Mouse (Mus musculus) layer of hippocampus, adult 9-11 months (tissue): ENCODE results near the gene Col8a1.

Source experiments
- DNase-seq: peaks from one replicate; pipeline ENCODE4 v3.0.0; 2022

Col8a1 gene

DNA sequence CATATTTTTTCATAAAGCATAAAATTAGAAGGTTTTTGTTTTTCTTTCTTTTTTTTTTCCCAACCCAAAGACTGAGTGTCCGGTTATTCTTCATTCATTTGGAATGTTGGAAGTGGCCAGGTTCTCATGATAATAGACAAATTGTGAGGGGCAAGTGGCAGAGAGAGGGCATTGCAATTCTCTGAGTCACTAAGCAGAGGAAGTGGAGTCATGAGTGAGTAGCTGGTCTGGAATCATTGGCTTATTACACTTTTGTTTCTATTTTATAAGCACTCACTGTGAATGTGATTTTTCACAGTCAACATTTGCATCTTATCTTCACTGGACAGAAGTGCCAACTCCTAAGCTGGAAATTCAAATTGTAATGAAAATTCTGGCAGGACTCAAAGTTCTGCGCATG is 82.9 kb downstream of the Col8a1 start:
- DNase-seq = no peak

DNA sequence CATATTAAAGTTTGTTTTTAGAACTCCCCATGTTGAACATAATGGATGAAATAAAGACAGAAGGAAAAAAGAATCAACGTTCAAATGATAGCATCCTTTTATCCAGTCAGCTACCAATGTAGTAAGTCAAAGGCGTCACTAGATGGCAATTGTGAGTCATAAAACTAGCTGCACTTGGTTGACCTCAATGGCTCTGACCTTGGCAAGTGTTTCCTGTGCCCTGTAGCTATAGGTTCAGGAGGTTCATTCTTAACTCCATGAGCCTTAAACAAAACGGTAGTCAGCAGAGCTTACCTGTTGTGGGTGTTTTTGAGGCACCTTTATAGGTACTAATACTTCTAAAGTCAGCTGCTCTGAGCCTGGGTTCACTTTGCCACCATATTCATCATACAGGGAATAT is 85.2 kb downstream of the Col8a1 start:
- no peak for DNase-seq

DNA sequence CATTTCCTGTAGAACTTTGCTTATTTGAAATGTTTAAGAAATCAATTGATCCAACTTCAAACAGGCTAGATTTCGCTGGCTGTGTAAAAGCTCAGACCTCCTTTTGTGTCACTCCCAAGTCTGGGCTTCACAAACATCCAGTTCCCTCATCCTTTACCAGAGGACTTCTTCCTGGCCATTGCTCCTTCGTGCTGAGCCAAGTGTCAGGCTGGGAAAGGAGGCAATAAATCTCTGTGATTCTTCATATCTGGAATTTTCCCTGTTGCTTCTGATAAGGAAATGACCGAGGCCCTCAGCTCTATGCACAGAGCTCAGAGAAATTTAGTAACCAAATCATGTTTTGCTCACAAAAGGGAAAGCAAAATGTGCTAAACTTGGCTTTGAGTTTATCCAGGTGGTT is 91.9 kb downstream of the Col8a1 start:
- no peak for DNase-seq

DNA sequence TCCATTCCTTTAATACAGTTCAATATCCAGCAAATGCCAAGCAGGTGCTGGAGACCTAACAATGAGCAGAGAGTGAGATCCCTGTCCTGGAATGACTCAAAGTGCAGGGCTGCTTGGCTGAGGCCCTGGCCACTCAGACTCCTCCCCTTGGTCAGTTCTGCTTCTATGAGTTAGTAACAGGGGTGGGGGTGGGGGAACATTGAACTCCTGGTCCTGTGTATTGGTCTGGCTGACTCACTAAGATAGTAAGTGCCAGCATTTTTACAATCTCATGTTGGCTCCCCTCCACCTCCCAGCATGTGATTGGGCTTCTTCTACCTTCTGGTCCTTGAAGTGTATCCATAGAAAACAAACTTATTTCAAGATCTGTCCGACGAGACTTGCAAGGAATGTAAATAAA is 104.6 kb downstream of the Col8a1 start:
- DNase-seq = no peak

DNA sequence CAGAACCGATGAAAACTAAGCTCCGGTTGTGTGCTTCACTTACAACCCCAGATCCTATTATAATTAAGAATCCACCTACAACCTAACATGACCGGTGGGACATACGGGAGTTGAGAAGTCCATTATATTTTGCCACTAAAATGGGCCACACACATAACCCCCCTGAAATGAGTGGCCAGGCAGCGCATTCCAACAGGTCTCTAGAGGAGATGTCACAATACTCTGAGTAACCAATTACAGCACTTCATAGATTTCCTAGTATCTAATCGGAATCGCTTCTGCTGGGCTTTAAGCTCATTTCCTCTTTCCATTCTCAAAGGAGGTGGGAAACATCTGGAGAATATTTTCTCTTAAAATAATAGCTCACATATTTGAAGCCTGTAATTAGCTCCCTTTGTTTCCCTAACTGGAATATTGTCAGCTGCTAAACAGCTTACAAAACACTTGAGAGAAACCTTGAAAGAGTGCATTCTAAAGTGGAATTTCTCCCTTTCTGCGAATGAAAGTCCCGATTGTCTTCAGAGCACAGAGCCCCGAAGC is 113.1 kb downstream of the Col8a1 start:
- no peak for DNase-seq

DNA sequence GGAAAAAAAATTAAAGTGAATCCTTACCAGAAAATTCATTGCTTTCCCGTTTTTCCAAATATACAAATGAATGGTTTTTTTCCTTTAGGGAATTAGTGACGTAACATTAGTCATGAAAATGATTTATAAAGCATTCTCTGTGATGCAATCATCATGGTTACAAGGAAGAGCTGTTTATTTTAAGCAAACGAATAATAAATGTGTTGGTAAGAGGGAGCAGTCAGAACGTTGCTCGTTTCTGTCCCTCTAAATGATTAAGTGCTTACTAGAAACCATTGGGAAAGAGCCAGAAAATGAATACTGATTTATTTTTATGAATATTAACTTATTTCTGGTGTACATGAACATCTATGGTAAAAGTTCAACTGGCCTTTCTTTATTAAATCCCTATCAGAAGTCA is 119.8 kb downstream of the Col8a1 start:
- no peak for DNase-seq

DNA sequence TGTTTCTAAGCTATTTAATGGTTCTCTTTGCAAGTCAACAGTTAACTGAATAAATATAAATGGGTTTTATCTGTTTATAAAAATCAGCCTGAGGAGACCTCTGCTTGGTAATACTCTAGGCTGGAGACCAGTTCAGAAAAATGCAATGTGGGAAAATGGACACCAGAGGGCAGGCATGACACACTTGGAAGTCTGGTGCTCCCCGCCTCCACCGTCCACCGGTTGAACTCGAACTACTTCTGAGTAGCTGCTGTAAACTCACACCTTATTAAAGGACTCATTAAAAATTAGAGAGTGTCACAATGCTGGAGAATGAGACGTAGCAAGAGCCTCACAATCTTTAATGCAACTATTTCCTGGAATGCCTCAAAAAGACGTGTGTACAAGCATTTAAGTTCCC is 120.3 kb downstream of the Col8a1 start:
- DNase-seq = peak; percentile 31

DNA sequence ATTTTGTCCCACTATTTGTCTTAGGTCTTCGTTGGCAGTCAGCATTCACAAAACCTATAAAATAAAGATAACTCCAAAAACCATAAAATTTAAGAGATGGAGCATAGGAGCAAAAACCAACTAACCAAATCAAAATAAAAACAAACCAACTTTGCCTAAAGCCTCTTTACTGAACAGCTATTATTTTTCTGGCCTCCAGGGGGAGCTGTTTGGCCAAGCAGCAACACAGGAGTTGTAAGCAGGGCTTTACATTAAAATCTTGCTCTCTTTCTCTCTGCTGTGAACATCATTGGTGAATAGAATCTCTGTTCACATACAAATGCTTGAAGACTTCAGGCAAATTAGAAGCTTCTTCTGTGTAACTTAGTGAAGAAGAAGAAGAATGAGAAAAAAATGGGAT is 142.8 kb downstream of the Col8a1 start:
- DNase-seq = no peak

DNA sequence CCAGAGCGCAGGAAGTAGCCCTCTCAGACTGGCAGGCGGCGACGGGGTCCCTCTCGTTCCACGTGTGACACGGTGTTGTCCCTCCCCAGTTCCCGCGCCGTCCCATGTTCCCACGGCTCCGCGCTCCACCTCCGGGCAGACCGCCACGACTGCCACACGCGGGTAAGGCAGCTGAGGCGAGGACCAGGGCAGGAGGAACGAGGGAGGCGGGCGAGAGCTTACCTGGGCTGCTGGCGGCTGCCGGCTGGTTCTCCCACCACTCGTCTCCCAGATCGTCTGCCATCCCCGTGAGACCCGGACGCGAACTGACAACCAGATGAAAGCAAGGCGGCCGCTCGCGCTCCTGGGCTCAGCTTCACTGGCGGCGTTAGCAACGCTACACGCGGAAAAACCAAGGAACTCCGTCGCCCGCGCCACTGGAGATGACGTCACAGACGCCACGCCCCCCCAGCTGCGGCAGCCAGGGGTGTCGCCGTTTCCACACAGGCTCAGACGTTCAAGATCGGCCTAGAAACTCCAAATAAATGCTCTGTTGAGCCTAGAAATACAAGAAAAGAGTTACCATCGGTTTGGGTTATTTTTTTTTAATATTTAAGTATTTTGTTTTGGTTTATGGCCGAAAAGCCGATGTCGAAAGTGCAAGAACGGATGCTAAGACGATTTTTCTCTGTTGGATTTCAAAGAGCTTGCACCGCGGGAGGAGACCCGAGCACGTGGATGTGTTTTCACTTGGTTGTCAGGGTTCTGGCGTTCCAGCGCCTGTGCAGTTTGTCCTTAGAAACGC is 147.9 kb downstream of the Col8a1 start, which contains the start of gene Cmss1:
TSS of gene Cmss1 (minus strand) at position 421 of the 784 bp plus-strand sequence.
- DNase-seq = peak; percentile 65

DNA sequence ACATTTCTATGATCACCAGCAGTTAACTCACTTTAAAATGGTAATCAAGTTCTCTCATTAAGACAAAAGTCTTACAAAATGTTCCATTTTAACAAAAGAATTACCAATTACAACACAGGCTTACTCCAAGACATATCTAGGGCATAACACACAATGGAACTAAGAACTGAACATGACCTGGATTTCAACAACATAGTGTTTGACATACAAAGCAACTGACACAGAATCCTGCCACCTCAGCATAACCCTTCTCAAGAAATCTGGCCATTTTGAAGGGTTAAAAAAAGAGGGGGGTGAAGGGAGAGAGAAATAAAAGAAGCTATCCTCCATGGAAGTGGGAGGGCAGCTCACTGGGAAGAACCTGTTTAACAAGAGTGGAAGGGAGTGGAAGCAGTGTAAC is 153.5 kb downstream of the Col8a1 start:
- no peak for DNase-seq

DNA sequence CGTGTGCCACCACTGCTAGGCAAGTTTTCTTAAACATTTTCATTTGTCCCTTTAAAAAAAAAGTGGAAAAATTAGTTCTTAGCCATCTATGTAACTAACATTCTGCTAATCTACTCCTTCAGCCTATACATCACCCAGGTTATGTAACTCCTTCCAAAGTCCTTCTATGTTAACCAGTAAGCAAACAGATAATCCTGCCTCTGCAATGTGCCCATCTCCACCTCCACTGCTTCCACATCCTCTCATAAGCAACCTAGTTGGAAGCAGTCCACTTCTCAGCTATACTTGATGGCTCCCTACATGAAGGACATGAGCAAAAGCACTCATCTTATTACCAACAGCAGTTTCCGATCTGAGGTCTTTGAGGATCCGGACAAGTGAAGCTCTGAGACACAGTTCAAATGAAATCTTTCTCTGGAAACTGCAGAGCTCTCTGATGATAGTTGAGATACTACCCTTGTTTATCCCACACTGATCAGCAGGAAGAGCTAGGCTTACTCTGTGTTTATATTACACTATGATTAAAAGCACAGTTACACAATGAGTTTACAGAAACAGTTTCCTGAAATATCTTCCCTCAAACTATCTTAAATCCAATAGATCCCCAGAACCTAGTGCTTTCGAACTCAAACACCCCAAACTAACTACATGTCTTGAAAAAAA is 157.1 kb downstream of the Col8a1 start:
- DNase-seq = no peak

DNA sequence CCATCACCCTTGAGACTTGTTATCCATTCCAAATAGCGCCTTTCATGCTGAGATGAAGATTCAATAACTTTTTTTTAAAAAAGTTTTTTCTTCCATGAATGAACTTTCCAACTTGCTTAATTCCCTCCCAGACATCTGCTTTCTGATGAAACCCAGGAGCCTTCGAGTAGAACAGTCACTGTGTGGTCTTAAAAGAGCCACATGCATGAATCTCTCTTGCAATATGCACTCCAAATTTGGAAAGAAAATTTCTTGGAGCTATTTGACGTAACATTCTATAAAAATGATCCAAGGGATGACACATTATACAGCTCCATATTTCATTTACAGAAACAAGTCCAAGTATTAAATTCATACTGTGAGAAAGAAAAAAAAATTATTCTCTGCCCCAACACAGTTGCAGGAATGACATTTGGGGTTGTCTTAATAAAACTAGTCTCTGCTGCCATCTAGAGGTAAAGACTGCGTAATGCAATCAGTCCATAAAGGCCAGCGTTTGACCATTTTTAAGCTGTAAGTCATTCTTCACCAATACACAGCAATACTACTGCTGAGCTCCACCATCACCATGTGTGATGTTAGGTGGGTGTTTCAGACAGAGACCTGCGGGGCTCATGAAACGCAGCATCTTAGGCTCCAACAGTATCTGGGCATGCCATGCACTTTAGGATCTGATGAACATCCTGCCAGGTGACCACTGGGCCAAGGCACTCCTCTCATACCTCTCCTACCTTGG is 160.9 kb downstream of the Col8a1 start:
- DNase-seq = peak; percentile 37

DNA sequence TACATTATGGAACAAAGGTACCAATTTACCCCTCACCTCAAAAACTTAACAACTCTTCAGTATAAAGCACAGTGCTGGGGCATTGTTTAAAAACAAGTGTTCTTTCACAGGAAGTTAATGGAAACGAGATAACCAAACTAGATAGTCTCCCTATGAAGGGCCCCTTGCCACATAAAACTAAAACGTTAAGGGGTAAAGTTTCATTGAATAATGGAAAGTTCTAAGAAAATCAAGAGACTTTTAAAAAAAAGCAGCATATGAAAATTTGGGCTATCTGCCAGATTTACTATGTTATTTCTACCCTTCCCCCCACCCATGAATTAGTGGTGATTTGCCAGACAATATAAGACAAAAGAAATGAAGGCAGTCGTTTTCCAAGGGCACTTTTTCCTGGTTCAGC is 169.3 kb downstream of the Col8a1 start:
- no peak for DNase-seq

DNA sequence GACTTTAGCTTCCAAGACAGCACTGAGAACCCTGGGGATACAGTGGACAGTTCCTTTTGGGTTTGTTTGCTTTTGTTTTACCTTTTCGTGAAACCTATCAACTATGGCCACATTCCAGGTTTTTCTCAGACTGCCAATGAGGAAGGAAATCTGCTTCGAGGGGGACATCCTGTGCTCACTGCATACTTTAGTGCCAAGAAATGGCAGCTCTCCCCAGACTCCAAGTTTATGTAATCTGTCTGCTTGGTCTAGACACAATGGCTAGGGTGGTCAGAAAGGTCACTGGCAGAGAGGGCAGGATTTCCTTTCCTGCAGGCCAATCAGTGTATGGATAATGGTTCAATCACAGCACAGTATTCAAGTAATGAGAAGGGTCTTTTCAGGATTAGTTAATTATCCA is 172.5 kb downstream of the Col8a1 start:
- DNase-seq = no peak

DNA sequence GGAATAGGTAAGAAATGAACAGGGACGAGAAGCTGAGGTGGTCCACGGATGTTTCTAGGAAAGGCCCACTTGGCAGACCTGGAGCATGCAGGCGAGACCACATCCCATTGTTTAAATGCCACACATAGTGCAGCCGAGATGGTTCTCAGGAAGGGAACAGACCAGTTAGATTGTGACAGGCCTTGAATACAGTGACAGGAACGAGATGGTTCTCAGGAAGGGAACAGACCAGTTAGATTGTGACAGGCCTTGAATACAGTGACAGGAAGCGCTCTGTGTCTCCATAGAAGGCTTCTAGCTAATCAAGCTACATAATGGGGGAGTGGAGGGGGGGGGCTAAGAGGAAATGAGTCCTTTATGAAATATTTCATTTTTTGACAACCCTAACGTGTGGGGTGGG is 174.5 kb downstream of the Col8a1 start:
- no peak for DNase-seq

DNA sequence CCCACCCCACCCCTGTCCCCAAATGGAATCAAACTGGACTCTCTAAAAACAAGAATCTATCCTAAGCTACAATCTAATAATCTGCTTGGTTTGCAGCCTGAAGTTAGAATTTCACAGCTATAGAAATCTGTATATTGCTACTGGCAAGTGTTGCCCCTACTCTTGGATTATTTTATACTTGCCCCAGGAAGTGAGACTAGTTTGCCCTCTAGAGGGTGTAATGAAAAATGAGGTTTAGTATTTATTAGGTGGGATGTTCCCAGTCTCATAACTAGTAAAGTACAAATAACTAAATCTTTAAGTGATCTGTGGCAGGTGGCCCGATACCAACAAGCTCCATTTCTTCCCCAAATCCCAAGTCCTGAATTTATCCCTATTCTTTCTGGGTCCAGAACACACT is 177.0 kb downstream of the Col8a1 start:
- no peak for DNase-seq

DNA sequence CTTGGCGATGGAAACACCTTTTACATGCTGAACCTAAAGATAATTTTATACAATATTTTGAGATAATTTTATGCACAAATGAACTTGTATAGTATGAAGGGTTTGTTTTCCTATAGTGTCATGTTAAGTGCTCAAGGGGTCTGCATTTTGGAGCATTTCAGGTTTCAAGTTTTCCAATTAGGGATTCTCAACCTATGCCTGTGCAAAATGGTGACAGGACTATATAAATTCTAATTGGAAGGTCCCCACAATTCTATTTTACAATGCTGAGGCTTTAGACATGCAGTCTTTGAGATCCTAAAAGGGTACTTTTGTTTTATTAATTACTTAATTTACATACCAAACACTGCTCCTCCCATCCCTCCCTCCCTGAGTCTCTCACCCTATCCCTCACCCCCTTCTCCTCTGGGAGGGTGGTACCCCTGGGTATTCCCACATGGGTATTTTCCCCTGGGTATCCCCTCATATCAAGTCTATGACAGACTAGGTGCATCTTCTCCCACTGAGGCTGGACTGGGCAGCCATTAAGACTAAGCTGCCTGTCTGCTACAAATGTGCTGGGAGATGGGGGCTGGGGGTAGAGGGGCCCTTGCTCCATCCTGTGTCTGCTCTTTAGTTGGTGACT is 178.7 kb downstream of the Col8a1 start:
- no peak for DNase-seq
